Mouse (Mus musculus) midbrain, embryonic 10.5 days (tissue): ENCODE data around the gene Macf1. TPM values are rescaled to one million over a fixed set of nuclear protein-coding genes. Genes with fewer than 3 reads are reported as not detected.
"Not testable (repeated sequence)": the region's sequence is repeated elsewhere in the genome, so short reads cannot be mapped to it uniquely, and the experiment has no call there.

ENCODE experiments used
- DNase-seq: peaks from one replicate; pipeline ENCODE4 v3.0.0-alpha.2; 2017; ENCODE audit warnings: low spot score
- H3K27ac ChIP-seq: fragments of 300-500 bp; sonication (generic); replicated peaks from 2 replicates; pipeline ENCODE4 v1.5.1; 2016; ENCODE audit warnings: mild to moderate bottlenecking
- H3K27me3 ChIP-seq: fragments of 300-500 bp; sonication (generic); 2 replicates; pipeline ENCODE4 v1.6.1; 2016; ENCODE audit warnings: low read depth, mild to moderate bottlenecking; ENCODE audit not compliant: poor library complexity, severe bottlenecking
- H3K36me3 ChIP-seq: fragments of 300-500 bp; sonication (generic); 2 replicates; pipeline ENCODE4 v1.6.1; 2016; ENCODE audit warnings: mild to moderate bottlenecking, moderate library complexity
- H3K4me1 ChIP-seq: fragments of 300-500 bp; sonication (generic); 2 replicates; pipeline ENCODE4 v1.6.1; 2016
- H3K4me3 ChIP-seq: fragments of 300-500 bp; sonication (generic); 2 replicates; pipeline ENCODE4 v1.5.1; 2016; ENCODE audit warnings: mild to moderate bottlenecking, moderate library complexity
- H3K9me3 ChIP-seq: fragments of 300-500 bp; sonication (generic); replicated peaks from 2 replicates; pipeline ENCODE4 v1.6.1; 2016; ENCODE audit warnings: mild to moderate bottlenecking
- WGBS: fragments of 180-500 bp; shearing (Covaris S2); methylation state at CpG from one replicate; pipeline ENCODE4 v1.1.7; 2016; 5-methylcytosine and 5-hydroxymethylcytosine counted together
- polyA plus RNA-seq: library from polyadenylated mRNA; unstranded; fragments of >200 nt; fragmentation: Nextera tagmentation; extraction: Ambion mirVana; gene quantifications from 2 replicates; pipeline ENCODE4 v1.2.1, GENCODE M21; 2016

Macf1 gene
- polyA plus RNA-seq, 1 experiment from 2014 or later = 39.2 TPM

DNA sequence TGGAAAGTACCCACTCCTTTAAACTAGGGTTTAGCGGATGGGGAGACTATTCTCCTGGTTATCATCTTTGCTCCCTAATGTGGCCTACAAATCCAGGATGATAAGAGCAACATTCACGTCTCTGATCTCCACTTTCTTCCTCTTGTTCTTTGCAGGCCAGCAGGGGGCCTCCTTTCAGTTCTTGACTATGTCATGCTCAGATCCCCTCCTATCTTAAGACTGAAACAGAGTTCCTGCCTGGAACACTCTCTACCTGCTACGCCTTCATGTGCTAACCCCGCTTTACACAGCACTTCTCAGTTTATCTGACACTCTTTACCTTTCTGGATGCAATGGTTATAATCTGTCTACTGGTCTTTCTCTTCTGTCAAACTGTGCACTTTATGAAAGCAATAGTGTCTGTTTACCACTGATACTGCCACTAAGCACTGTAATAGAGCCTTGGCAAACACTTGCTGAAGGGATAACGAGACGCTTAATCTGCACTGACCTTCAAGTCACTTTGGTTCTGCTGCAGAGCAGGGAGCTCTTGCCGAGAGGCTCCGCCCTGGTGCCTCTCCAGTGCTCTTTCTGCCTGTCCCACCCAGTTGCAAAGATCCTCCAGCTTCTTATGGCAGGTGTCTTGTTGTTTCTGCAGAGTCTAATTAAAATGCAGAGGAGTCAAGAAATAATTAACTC, 223.4 kb downstream of the Macf1 start:
- 85% methylated on average over 8 of the region's 8 CpGs for WGBS
- Histone ChIP-seq H3K36me3 (peaks cover 98% of the 10 kb centered on the region), H3K27me3 (no peaks in the 10 kb centered on the region), H3K4me3 (no peak overlapping the region), H3K9me3 (no peaks in the 10 kb centered on the region), H3K4me1 (no peaks in the 10 kb centered on the region), H3K27ac (no peak overlapping the region)
- no peak for DNase-seq

- Histone ChIP-seq H3K9me3 (no peaks in the 10 kb centered on the region), H3K4me1 (no peaks in the 10 kb centered on the region), H3K27ac (no peak overlapping the region), H3K36me3 (peaks cover 96% of the 10 kb centered on the region), H3K4me3 (no peak overlapping the region), H3K27me3 (no peaks in the 10 kb centered on the region)
- no peak for DNase-seq
- 90% methylated on average over 7 of the region's 7 CpGs for WGBS
Measured at GRCm38 (mm10) chr4:123454871-123455640, 229.1 kb downstream of the Macf1 start.

- Histone ChIP-seq H3K36me3 (peaks cover 96% of the 10 kb centered on the region), H3K27me3 (no peaks in the 10 kb centered on the region), H3K27ac (no peak overlapping the region), H3K4me1 (no peaks in the 10 kb centered on the region), H3K9me3 (no peaks in the 10 kb centered on the region), H3K4me3 (no peak overlapping the region)
- DNase-seq = no peak
- 97% methylated on average over 1 of the region's 1 CpGs for WGBS
Measured at GRCm38 (mm10) chr4:123453729-123454128, 230.4 kb downstream of the Macf1 start.

DNA sequence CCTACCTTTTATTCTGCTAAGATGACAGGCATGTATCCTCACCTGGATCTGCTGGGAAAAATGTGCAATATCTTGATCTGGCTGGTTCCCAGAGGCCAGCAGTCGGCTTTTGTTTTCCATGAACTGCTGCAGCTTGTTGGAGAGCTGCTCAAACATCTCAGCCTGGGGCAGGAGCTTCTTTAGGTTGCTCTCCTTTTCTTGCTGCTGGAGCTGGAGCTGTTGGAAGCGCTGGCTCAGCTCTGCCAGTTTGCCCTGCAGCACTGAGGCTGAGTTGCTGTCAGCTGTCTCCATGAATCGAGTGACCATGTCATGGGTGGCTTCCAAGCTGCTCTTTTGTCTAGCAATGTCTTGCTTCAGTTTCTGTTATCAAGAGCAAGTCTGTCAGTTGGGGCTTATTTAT, 232.2 kb downstream of the Macf1 start:
- WGBS = 90% methylated on average over 3 of the region's 3 CpGs
- Histone ChIP-seq H3K4me3 (no peak overlapping the region), H3K9me3 (no peaks in the 10 kb centered on the region), H3K4me1 (no peaks in the 10 kb centered on the region), H3K27me3 (no peaks in the 10 kb centered on the region), H3K27ac (no peak overlapping the region), H3K36me3 (peaks cover 96% of the 10 kb centered on the region)
- no peak for DNase-seq

- Histone ChIP-seq H3K9me3 (no peaks in the 10 kb centered on the region), H3K36me3 (peaks cover 90% of the 10 kb centered on the region), H3K4me3 (no peak overlapping the region), H3K27ac (no peak overlapping the region), H3K27me3 (no peaks in the 10 kb centered on the region), H3K4me1 (no peaks in the 10 kb centered on the region)
- no peak for DNase-seq
Measured at GRCm38 (mm10) chr4:123449304-123449703, 234.9 kb downstream of the Macf1 start.

DNA sequence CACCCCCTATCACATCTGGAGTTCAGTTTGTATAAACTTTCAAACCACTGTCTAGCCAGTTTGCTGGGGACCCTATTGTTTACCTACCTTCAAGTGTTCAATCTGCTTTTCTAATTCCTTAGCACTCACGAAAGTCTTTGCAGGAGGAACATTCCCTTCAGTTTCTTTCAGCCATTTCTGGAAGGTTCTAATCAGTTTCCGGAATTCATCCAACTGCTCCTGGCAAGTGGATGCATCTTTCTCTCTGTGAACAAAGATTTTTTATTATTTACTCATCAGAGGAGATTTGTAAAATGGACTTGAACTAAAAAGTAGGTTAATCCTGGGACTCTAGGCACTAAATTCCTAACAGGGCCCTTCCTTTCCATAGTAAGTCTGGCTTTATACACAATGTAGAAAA, 236.1 kb downstream of the Macf1 start:
- Histone ChIP-seq H3K36me3 (peaks cover 90% of the 10 kb centered on the region), H3K4me1 (no peaks in the 10 kb centered on the region), H3K9me3 (no peaks in the 10 kb centered on the region), H3K4me3 (no peak overlapping the region), H3K27me3 (no peaks in the 10 kb centered on the region), H3K27ac (no peak overlapping the region)
- no peak for DNase-seq
- WGBS = 93% methylated on average over 2 of the region's 2 CpGs

GRCm38 (mm10) chr4:123447251-123447650, 236.9 kb downstream of the Macf1 start:
- H3K4me1 ChIP-seq = no peaks in the 10 kb centered on the region
- no peaks in the 10 kb centered on the region for H3K27me3 ChIP-seq
- H3K27ac ChIP-seq = no peak overlapping the region
- no peaks in the 10 kb centered on the region for H3K9me3 ChIP-seq
- WGBS = 78% methylated on average over 3 of the region's 3 CpGs
- H3K36me3 ChIP-seq = peaks cover 90% of the 10 kb centered on the region
- DNase-seq = no peak
- no peak overlapping the region for H3K4me3 ChIP-seq

GRCm38 (mm10) chr4:123446754-123447153, 237.4 kb downstream of the Macf1 start:
- no peaks in the 10 kb centered on the region for H3K4me1 ChIP-seq
- no peak overlapping the region for H3K27ac ChIP-seq
- no peaks in the 10 kb centered on the region for H3K9me3 ChIP-seq
- no peaks in the 10 kb centered on the region for H3K27me3 ChIP-seq
- peaks cover 90% of the 10 kb centered on the region for H3K36me3 ChIP-seq
- H3K4me3 ChIP-seq = no peak overlapping the region
- no peak for DNase-seq
- WGBS = 83% methylated on average over 7 of the region's 7 CpGs

GRCm38 (mm10) chr4:123446221-123446620, 237.9 kb downstream of the Macf1 start:
- not testable (repeated sequence) for H3K9me3 ChIP-seq, H3K4me1 ChIP-seq, H3K4me3 ChIP-seq, H3K27me3 ChIP-seq, DNase-seq, H3K27ac ChIP-seq
- 91% methylated on average over 2 of the region's 2 CpGs for whole genome bisulfite sequencing
- peaks cover 90% of the 10 kb centered on the region for H3K36me3 ChIP-seq

DNA sequence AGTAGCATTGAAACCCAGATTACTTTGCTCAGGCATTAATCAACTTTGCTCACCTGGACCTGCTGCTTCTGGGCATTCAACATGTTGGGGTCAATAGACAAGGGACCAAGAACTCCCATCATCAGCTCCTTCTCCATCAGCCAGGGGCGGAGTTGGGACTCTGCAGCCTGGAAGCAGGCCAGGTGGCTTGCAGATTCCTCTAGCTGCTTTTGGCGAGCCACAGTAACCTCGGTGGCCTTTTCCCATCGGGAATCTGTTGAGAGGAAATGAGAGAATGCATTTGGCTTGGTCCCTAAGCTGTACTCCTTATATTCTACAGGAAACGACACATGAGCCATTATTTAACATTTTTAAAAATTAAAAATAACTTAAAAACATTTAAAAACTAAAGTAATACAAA, 245.7 kb downstream of the Macf1 start:
- Histone ChIP-seq H3K27ac (no peak overlapping the region), H3K27me3 (no peaks in the 10 kb centered on the region), H3K9me3 (no peaks in the 10 kb centered on the region), H3K4me1 (no peaks in the 10 kb centered on the region), H3K4me3 (no peak overlapping the region), H3K36me3 (peaks cover 97% of the 10 kb centered on the region)
- 83% methylated on average over 5 of the region's 5 CpGs for WGBS
- DNase-seq = no peak

- no peak overlapping the region for H3K27ac ChIP-seq
- no peaks in the 10 kb centered on the region for H3K9me3 ChIP-seq
- no peaks in the 10 kb centered on the region for H3K4me1 ChIP-seq
- no peaks in the 10 kb centered on the region for H3K27me3 ChIP-seq
- no peak for DNase-seq
- 97% methylated on average over 3 of the region's 3 CpGs for WGBS
- H3K4me3 ChIP-seq = no peak overlapping the region
- peaks cover 97% of the 10 kb centered on the region for H3K36me3 ChIP-seq
Measured at GRCm38 (mm10) chr4:123433171-123433570, 251.0 kb downstream of the Macf1 start.

DNA sequence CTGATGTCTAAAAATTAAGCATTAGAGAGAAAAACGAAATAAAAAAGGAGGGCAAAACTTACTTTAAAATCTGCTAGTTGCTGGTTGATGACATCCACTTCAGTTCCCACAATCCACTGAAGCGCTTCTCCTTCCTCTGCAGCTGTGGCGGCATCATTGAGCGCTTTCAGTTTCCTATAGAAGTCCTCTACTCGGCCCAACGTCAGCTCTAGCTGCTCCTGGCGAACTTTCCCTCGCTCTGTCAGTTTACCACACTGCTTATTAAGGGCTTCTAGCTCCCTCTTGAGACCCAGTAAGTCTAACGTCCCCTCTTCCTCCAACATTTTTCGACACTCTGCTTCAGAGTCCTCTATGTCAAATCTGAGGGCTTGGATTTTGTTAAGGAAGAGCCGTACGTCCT, 252.2 kb downstream of the Macf1 start:
- Histone ChIP-seq H3K36me3 (peaks cover 99% of the 10 kb centered on the region), H3K4me3 (no peak overlapping the region)

DNA sequence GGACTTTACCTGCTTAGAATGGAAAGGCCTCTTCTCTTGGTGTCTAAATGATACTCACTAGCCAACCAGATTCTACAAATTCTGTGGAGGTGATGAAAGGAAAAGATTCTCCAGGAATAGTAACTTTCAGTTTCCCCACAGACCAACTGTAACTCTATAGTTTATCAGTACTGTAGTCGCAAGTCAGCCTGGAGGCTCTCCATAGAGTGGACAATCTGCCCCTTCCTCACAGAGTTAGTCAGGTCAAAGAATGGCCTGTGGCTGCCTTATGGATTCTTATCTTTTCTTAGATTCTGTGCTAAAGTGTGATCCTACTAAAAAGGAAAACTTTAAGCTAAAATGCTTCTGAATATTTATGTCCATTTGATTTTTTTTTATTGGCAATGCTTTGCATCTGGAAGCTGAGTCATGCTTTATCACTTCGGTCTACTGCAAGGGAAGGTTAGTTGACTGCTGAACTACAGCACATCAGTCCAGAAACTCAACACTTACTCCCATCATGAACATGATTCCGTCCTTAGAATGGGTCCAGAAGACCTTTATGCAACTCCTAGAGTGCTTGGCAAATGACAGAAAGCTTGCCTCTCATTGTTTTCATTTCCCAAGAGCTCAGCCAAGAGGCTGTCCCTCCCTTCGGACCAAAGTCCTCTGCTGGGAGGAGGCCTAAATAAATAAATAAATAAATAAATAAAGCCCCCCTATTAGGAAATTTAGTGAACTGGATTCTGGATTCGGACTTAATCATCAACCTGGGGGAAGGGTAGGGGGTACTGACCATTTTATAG, 256.1 kb downstream of the Macf1 start:
- no peaks in the 10 kb centered on the region for H3K27me3 ChIP-seq
- no peaks in the 10 kb centered on the region for H3K4me1 ChIP-seq
- no peak overlapping the region for H3K4me3 ChIP-seq
- peaks cover 86% of the 10 kb centered on the region for H3K36me3 ChIP-seq
- H3K27ac ChIP-seq = no peak overlapping the region
- H3K9me3 ChIP-seq = no peaks in the 10 kb centered on the region
- no peak for DNase-seq
- WGBS = 95% methylated on average over 5 of the region's 5 CpGs

More for the DNA sequence above, 252.2 kb downstream of the Macf1 start:
- Histone ChIP-seq H3K27me3 (no peaks in the 10 kb centered on the region), H3K4me1 (no peaks in the 10 kb centered on the region), H3K9me3 (no peaks in the 10 kb centered on the region), H3K27ac (no peak overlapping the region)
- DNase-seq = no peak
- WGBS = 85% methylated on average over 12 of the region's 12 CpGs
